Mouse (Mus musculus): ENCODE measurements around the gene Mymk. TPM values are rescaled to one million over a fixed set of nuclear protein-coding genes. Genes with fewer than 3 reads are reported as not detected.

The Mymk gene
- total and polyA plus RNA-seq, 3 experiments: 0.08 TPM; not detected in 2

- DNase-seq: peak; percentile 78
Observed at GRCm38 (mm10) chr2:27079152-27079584, 7.2 kb upstream of the Mymk start, which contains the start of gene Adamtsl2. Gene Adamtsl2, plus strand, starts transcription at chr2:27079379.

DNA sequence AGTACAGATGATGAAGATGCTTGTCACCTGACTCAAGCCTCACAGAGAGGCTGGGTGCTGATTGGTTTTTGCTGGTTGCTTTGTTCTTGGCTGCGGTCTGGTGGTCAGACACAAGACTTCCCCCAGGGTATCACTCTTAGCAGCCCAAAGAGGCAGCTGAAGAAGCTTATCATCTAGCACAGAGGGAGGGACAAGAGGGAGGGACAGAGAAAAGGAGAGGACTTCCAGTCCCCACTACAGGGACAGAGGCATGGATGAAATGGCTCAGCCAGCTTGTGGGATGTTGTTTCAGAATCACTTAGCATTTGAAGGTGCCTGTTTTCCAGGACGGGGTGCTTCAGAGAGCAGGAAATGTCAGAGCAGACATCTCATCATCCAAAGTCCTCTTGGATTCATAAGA, 6.3 kb upstream of the Mymk start:
- DNase-seq: no peak

- DNase-seq: no peak
Observed at GRCm38 (mm10) chr2:27077655-27078244, 5.8 kb upstream of the Mymk start.

DNA sequence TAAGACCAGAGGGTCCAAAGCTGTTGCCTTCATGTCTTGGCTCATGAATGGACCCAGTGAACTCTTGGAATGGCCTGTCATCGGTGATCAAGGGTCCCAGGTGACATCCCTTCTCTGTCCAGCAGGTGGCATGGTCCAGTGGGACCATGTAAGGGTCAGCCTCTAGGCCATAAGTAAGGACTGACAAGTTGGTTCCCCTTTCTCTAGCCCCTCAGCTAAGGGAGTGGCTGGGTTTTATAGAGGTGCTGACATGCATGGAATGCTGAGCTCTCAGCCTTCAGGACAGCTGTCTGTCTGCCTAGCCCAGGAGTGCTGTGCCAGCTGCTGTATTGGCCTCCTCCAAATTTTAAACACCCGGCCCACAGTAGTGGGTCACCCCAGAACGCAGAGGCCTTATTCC, 3.5 kb upstream of the Mymk start:
- no peak for DNase-seq

- no peak for DNase-seq
Observed at GRCm38 (mm10) chr2:27074804-27075203, 2.8 kb upstream of the Mymk start.

- no peak for DNase-seq
Observed at GRCm38 (mm10) chr2:27073407-27073806, 1.4 kb upstream of the Mymk start.

DNA sequence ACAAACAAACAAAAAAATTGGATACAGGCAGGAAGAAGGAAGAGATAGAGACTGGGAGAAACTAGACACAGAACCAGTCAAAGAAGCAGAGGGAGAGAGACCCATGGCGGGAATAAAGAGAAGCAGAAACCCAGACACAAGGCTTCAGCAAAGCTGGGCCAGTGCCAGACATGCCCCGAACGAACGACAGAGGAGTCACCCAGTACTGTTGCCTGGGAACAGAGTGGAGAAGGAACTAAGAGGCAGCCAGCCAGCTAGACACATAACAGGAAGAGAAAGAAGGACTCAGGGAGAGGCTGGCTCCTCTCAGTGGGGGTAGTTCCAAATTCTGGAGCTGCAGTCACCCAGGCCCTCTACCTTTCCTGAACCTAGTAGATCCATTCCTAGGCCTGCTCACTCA, 842 bp downstream of the Mymk start:
- peak; percentile 78 for DNase-seq

GRCm38 (mm10) chr2:27070247-27070813, 1.6 kb downstream of the Mymk start:
- no peak for DNase-seq

DNA sequence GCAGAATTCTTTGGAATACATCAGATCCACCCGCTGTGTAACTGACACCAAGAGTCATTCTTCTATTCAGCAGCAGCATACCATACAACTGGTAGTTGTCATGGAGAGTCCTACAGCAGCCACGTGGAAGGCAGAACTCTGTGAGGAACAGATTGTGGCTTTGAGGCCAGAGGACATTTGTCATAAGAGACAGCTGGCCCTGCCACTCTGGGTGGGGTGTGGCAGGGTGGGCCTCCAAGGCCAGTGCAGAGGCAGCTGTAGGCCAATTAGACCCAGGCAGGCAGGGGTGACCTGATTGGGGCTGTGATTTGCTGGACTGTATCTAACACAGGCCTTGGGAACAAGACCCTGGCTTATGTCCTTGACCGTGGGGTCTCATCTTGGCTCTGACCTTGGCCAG, 2.3 kb downstream of the Mymk start:
- DNase-seq: no peak

DNA sequence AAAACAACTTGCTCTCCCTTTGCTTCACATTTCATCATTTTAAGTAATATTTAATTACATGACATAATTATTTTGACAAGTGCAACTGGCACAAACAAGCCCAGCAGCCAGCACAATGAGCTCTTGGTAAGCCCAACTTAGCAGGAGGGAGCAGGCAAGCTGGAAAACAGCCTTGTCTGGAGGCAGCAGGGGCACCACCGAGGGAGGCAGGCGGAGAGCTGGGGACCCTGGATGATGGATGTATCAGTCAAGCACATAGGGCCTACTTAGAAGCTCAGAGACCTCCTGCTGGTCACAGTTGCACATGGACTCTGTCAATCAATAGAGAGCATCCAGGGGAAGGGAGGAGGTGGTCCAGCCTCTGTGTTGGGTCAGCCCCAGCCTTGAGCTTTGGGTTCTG, 4.0 kb downstream of the Mymk start:
- DNase-seq: no peak

- DNase-seq: no peak
Observed at GRCm38 (mm10) chr2:27067124-27067523, 4.9 kb downstream of the Mymk start.

- DNase-seq: no peak
Observed at GRCm38 (mm10) chr2:27059187-27059586, 12.8 kb downstream of the Mymk start.

DNA sequence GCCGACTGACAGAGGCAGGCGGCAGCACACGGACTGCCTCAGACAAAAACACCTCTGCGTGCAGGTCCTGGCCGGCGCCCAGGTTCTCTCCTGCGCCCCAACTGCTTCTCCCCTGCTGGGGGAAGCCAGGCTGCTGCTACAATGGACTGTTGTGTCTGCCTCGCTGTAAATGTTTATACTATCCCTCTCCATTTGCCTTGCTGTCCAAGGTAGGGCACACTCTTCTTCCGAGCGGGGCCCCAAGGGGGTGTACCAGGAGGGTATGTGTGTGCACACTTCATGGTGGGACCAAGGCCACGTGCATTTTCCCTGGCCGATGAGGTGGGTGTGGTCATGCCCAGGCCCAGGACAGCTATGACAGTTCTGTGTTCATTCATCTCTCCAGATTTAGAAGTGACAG, 13.2 kb downstream of the Mymk start:
- DNase-seq: no peak

- DNase-seq: no peak
Observed at GRCm38 (mm10) chr2:27058251-27058650, 13.7 kb downstream of the Mymk start.

DNA sequence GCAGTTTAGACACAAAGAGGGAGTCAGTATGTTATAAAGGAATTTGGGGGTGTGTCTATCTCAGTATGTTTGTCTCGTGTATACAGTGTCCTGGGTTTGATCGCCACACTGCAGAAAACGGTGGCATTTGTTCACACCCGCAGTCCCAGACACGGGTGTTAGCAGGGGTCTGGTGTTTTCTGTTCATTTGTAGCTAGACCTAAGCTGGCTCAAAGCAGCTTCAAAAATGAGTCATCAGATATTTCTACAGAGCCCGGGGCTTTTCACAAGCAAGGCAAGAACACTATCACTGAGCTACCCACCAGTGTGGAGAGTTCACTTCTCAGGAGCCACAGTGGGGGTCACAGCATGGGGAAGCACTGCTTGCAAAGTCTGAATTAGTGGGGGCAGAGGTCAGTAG, 22.6 kb downstream of the Mymk start:
- no peak for DNase-seq

DNA sequence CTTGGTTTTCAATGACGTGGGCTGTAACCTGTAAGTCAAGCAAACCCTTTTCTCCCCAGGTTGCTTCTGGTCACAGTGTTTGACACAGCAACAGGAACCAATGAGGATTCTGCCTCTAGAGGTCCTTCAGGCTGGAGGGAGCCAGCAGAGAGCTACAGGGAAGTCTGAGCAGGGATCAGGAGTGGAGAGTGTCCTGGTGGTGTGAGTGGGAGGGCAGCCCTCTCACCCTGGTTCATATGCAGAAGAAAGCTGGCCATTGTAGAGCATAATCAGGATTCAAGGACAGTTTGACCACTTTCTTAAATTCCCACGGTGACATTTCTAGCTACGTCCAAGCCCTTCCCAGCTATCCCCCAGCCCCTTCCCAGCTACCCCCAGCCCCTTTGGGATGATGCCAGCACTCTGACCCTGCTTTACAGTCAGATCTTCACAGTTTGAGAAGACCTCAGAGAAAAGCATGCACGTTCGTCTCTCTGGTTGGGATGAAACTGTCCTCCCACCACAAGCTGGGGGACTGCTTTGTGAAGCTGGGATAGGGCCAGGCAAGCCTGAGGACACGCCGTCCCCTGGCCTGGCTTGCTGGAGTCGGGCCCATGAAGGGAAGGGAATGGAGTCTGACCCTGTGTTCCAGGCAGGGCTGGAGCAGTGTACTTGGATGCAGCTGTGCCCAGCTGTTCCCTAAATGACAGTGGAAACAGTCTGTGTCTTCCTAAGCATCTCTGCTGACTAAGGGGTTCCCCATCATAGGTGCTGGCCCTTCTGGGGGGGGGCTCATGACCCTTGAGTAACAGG, 25.8 kb downstream of the Mymk start:
- peak; percentile 32 for DNase-seq

DNA sequence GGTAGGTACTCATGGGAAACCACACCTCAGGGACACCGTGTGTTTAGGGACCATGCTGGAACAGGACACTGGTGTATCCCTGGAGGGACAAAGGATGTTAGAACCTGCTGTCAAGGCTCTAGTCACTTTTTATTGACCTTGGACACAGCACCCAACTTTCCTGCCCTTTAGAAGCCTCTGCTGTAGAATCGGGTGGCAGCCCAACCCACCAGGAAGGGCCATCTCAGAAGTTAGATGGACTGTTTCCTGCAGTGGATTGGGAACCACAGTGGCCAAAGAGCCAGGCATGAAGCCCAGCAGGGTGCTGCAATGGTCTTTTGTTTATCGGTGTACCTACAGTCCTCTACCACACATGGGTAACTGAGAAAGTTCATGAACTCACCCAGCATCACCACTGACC, 27.3 kb downstream of the Mymk start:
- peak; percentile 23 for DNase-seq

GRCm38 (mm10) chr2:27044166-27044565, 27.8 kb downstream of the Mymk start:
- DNase-seq: no peak

DNA sequence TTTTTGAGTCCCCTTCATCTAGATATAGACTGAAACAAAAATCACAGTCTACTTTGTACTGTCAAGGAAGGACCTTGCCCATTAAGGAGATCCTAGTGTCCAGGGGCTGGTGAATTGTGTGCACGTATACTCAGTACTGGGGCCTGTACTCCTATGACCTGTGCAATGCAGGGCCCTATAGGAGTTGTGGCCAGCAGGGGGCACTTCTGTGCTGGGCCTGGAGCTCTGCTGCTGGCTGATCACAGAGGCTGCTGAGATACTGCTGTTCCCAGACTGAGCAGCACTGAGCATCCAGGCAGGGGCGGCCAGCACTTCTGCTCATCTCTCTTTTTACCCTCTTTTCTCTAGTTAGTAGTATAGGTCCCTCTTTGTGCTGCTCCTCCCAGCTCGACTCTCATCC, 28.5 kb downstream of the Mymk start:
- peak; percentile 79 for DNase-seq

GRCm38 (mm10) chr2:27042131-27042844, 29.7 kb downstream of the Mymk start:
- peak; percentile 60 for DNase-seq

- DNase-seq: no peak
Observed at GRCm38 (mm10) chr2:27039286-27039685, 32.7 kb downstream of the Mymk start.

GRCm38 (mm10) chr2:27038596-27038995, 33.4 kb downstream of the Mymk start:
- peak; percentile 56 for DNase-seq

DNA sequence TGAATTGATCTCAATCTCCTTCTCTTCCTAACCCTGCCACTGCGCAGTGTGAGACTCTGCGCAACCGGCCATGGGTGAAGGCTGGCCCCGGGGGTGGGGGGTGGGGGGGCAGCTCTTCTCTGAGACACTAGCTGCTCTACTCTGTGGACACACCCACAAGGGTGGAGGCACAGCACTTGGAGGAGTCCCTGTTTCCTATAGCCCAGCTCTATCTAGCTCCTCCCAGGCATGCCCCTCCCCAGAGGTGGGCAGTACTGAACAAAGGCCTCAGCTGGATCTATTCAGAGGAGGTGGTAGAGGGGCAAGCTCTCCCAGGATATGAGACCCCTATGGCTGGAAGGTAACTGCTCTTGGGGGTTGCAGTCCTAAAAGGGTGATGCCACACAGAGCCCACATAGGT, 35.0 kb downstream of the Mymk start:
- no peak for DNase-seq
